Mouse (Mus musculus): ENCODE data around the gene Uvrag. TPM values are rescaled to one million over a fixed set of nuclear protein-coding genes. Genes with fewer than 3 reads are reported as not detected.

Uvrag gene
- polyA plus RNA-seq, 1 experiment = 13.9 TPM

GRCm38 (mm10) chr7:98917407-98917806 lies 223.5 kb downstream of the Uvrag start:
- H3K36me3 ChIP-seq (replicated peaks; ENCODE audit: low read length) = peaks cover 3% of the 10 kb centered on the region
- TF ChIP-seq FLI1 (IDR thresholded peaks at IDR 0.05; ENCODE audit: low read length) (no peak), GATA1 (IDR thresholded peaks at IDR 0.05; ENCODE audit: borderline replicate concordance, low read length) (no peak)

DNA sequence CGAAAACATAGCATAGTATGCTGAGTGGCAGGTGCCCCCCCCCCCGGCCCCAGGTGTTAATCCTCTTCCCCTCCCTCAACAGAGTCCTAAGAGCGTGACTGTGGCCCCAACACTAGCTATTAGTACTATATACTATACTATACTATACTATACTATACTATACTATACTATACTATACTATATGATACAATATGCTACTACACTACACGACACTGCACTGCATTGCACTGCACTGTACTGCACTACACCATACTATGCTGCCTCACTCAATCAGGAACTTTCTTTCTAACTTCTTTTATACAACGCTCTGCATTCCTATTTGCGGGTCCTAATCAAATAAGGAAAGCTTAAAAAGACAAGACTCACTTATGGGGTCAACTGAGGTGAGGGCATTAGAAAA lies 224.4 kb downstream of the Uvrag start:
- TF ChIP-seq GATA1 (IDR thresholded peaks at IDR 0.05; ENCODE audit: borderline replicate concordance, low read length) (no peak), FLI1 (IDR thresholded peaks at IDR 0.05; ENCODE audit: low read length) (no peak)
- Histone ChIP-seq H3K4me1 (peaks cover 55% of the 10 kb centered on the region), H3K4me3 (replicated peaks) (no peak overlapping the region), H3K9me3 (no peaks in the 10 kb centered on the region), H3K36me3 (replicated peaks; ENCODE audit: low read length) (peaks cover 3% of the 10 kb centered on the region), H3K27me3 (replicated peaks) (no peaks in the 10 kb centered on the region)

More at GRCm38 (mm10) chr7:98917407-98917806, 223.5 kb downstream of the Uvrag start:
- Histone ChIP-seq H3K4me1 (peaks cover 55% of the 10 kb centered on the region), H3K27me3 (replicated peaks) (no peaks in the 10 kb centered on the region), H3K9me3 (no peaks in the 10 kb centered on the region), H3K4me3 (replicated peaks) (no peak overlapping the region)

GRCm38 (mm10) chr7:98912953-98913360 lies 228.0 kb downstream of the Uvrag start:
- H3K4me3 ChIP-seq (replicated peaks) = no peak overlapping the region
- no peaks in the 10 kb centered on the region for H3K9me3 ChIP-seq
- no peaks in the 10 kb centered on the region for H3K27me3 ChIP-seq (replicated peaks)
- H3K36me3 ChIP-seq (replicated peaks; ENCODE audit: low read length) = peaks cover 4% of the 10 kb centered on the region
- TF ChIP-seq FLI1 (IDR thresholded peaks at IDR 0.05; ENCODE audit: low read length) (no peak), GATA1 (IDR thresholded peaks at IDR 0.05; ENCODE audit: borderline replicate concordance, low read length) (no peak)
- peaks cover 55% of the 10 kb centered on the region for H3K4me1 ChIP-seq

DNA sequence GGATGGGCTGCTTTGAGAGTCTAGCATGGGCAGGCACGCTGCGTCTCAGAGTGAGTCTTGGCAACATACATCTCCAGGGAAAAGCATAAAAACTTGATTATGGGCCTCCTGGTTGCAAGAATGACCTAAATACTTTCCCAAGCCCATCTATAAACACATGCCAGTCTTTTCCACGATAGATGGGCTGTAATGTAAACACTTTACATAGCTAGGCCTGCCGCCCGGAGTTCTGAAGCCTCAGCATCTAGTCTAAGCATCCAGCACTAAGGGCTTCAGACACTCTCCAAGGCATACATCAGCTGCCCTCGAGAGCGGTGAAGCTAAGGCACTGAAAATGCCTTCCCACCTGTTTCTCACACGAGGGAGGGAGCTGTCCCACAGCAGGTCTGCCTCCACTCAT lies 229.7 kb downstream of the Uvrag start:
- TF ChIP-seq GATA1 (IDR thresholded peaks at IDR 0.05; ENCODE audit: borderline replicate concordance, low read length) (no peak), FLI1 (IDR thresholded peaks at IDR 0.05; ENCODE audit: low read length) (no peak)
- H3K9me3 ChIP-seq = no peaks in the 10 kb centered on the region
- no peaks in the 10 kb centered on the region for H3K27me3 ChIP-seq (replicated peaks)
- H3K36me3 ChIP-seq (replicated peaks; ENCODE audit: low read length) = peaks cover 9% of the 10 kb centered on the region
- H3K4me1 ChIP-seq = peaks cover 41% of the 10 kb centered on the region
- H3K4me3 ChIP-seq (replicated peaks) = no peak overlapping the region

- no peak for TF ChIP-seq GATA1 (IDR thresholded peaks at IDR 0.05; ENCODE audit: borderline replicate concordance, low read length)
- H3K4me3 ChIP-seq (replicated peaks) = no peak overlapping the region
- peaks cover 42% of the 10 kb centered on the region for H3K4me1 ChIP-seq
- H3K27me3 ChIP-seq (replicated peaks) = no peaks in the 10 kb centered on the region
- no peaks in the 10 kb centered on the region for H3K9me3 ChIP-seq
- peaks cover 14% of the 10 kb centered on the region for H3K36me3 ChIP-seq (replicated peaks; ENCODE audit: low read length)
These were observed 230.2 kb downstream of the Uvrag start for GRCm38 (mm10) chr7:98910712-98911111.

GRCm38 (mm10) chr7:98910164-98910563 lies 230.8 kb downstream of the Uvrag start:
- Histone ChIP-seq H3K4me3 (replicated peaks) (no peak overlapping the region), H3K27me3 (replicated peaks) (no peaks in the 10 kb centered on the region), H3K36me3 (replicated peaks; ENCODE audit: low read length) (peaks cover 20% of the 10 kb centered on the region), H3K4me1 (peaks cover 39% of the 10 kb centered on the region), H3K9me3 (no peaks in the 10 kb centered on the region)
- TF ChIP-seq GATA1 (IDR thresholded peaks at IDR 0.05; ENCODE audit: borderline replicate concordance, low read length) (no peak), FLI1 (IDR thresholded peaks at IDR 0.05; ENCODE audit: low read length) (no peak)

GRCm38 (mm10) chr7:98907476-98907875 lies 233.5 kb downstream of the Uvrag start:
- no peak for TF ChIP-seq FLI1 (IDR thresholded peaks at IDR 0.05; ENCODE audit: low read length)
- no peak for TF ChIP-seq GATA1 (IDR thresholded peaks at IDR 0.05; ENCODE audit: borderline replicate concordance, low read length)
- peaks cover 40% of the 10 kb centered on the region for H3K36me3 ChIP-seq (replicated peaks; ENCODE audit: low read length)
- H3K4me1 ChIP-seq = peaks cover 27% of the 10 kb centered on the region
- H3K4me3 ChIP-seq (replicated peaks) = no peak overlapping the region
- H3K27me3 ChIP-seq (replicated peaks) = no peaks in the 10 kb centered on the region
- H3K9me3 ChIP-seq = no peaks in the 10 kb centered on the region

- TF ChIP-seq GATA1 (IDR thresholded peaks at IDR 0.05; ENCODE audit: borderline replicate concordance, low read length) = no peak
- Histone ChIP-seq H3K4me3 (replicated peaks) (no peak overlapping the region), H3K36me3 (replicated peaks; ENCODE audit: low read length) (peaks cover 59% of the 10 kb centered on the region), H3K27me3 (replicated peaks) (no peaks in the 10 kb centered on the region), H3K4me1 (peaks cover 30% of the 10 kb centered on the region), H3K9me3 (peaks cover 4% of the 10 kb centered on the region; the same call in 1 of the 2 replicates)
These were observed 236.1 kb downstream of the Uvrag start for GRCm38 (mm10) chr7:98904659-98905362.

- Histone ChIP-seq H3K4me3 (replicated peaks) (no peak overlapping the region), H3K27me3 (replicated peaks) (no peaks in the 10 kb centered on the region), H3K4me1 (peaks cover 37% of the 10 kb centered on the region), H3K9me3 (peaks cover 4% of the 10 kb centered on the region; the same call in 1 of the 2 replicates), H3K36me3 (replicated peaks; ENCODE audit: low read length) (peaks cover 67% of the 10 kb centered on the region)
- no peak for TF ChIP-seq FLI1 (IDR thresholded peaks at IDR 0.05; ENCODE audit: low read length)
- no peak for TF ChIP-seq GATA1 (IDR thresholded peaks at IDR 0.05; ENCODE audit: borderline replicate concordance, low read length)
These were observed 237.1 kb downstream of the Uvrag start for GRCm38 (mm10) chr7:98903884-98904283.

DNA sequence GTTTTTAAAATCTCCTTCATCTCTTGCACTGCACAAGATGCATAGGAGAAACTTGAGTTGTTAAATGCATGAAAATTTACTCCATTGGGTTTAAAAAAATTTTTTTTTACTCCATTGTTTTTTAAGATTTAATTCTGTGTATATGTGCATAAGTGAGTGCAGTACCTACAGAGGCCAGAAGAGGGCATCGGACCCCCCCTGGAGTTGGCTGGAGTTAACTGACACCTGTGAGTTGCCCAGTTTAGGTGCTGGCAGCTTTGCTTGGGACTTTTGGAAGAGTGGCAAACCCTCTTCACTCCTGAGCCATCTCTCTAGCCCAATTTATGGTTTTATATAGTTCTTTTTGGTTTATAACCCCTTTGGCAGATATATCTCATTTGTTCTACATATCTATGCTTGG lies 239.8 kb downstream of the Uvrag start:
- no peaks in the 10 kb centered on the region for H3K27me3 ChIP-seq (replicated peaks)
- no peak for TF ChIP-seq FLI1 (IDR thresholded peaks at IDR 0.05; ENCODE audit: low read length)
- no peak for TF ChIP-seq GATA1 (IDR thresholded peaks at IDR 0.05; ENCODE audit: borderline replicate concordance, low read length)
- peaks cover 87% of the 10 kb centered on the region for H3K36me3 ChIP-seq (replicated peaks; ENCODE audit: low read length)
- peaks cover 40% of the 10 kb centered on the region for H3K4me1 ChIP-seq
- H3K4me3 ChIP-seq (replicated peaks) = no peak overlapping the region
- peaks cover 7% of the 10 kb centered on the region; the same call in 1 of the 2 replicates for H3K9me3 ChIP-seq
